Mouse (Mus musculus) spleen, postnatal 14 days (tissue): ENCODE measurements at regions not wholly inside any gene's neighbourhood (a gene's known extent, or its start where the extent isn't known, plus 50 kb on each side); places are given as distances from the start of the nearest gene placed in this dataset.
A peak's percentile ranks its signal among the peaks of the same experiment; 100 is the strongest.

Experiments
- DNase-seq, 2 experiments: peaks; one replicate each; pipeline ENCODE4 v3.0.0; 2021 to 2022; ENCODE audit warnings: low spot score in 2 of 2

- no peak for DNase-seq
Observed at GRCm38 (mm10) chr7:125393228-125393627, 51.2 kb upstream of the Kdm8 start.

GRCm38 (mm10) chr7:125393654-125394346 lies 50.7 kb upstream of the Kdm8 start:
- peak; percentile 66 to 78 for DNase-seq
